Mouse (Mus musculus): ENCODE results near the gene Olfr868. TPM values are rescaled to one million over a fixed set of nuclear protein-coding genes. Genes with fewer than 3 reads are reported as not detected.

The Olfr868 gene
- total RNA-seq (2017) = not detected in 2 replicates

DNA sequence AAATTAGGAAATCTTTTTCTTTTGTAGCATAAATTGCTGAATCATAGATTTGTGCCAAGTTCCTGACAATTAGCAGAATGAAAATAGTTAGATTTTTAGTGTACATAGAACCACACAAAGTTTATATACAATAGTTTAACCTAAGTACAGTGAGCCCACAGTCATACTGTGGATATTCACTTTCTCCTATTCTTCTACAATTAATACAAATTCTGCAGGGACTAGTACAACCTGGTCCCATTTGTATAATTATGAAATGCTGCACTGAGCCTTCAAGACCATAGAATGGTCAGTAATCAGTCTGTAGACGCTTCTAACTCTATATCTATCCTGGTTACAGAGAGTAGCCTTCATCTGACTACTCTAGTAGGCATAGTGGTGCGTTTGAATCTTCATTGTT, at the start of gene Olfr868:
TSS of gene Olfr868 (plus strand) at position 301 of the 400 bp plus-strand sequence.
- no peak for ATAC-seq (replicated peaks; ENCODE audit: low read depth, poor library complexity, severe bottlenecking)

DNA sequence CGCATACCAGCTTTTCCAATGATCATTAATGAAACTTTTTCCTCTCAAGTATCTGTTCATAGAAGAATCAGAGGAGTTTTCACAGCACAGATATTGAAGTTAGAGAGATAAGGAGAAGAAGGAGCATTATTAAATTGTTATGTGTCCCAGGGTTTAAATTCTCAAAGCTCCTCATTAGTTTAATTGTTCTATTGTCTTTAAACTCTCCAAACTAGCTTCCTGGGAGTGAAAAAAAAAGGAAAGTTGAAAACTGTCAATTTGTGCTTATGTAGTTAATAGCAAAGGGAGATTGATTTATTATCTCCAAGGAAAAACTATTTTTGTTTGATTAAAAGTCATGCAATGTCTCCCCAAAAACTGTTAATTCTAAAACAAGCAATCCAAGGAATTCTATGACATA, 41.0 kb upstream of the Olfr868 start, which contains the start of gene Olfr867:
TSS of gene Olfr867 (minus strand) at position 101 of the 400 bp plus-strand sequence.
- no peak for ATAC-seq (replicated peaks; ENCODE audit: low read depth, poor library complexity, severe bottlenecking)

DNA sequence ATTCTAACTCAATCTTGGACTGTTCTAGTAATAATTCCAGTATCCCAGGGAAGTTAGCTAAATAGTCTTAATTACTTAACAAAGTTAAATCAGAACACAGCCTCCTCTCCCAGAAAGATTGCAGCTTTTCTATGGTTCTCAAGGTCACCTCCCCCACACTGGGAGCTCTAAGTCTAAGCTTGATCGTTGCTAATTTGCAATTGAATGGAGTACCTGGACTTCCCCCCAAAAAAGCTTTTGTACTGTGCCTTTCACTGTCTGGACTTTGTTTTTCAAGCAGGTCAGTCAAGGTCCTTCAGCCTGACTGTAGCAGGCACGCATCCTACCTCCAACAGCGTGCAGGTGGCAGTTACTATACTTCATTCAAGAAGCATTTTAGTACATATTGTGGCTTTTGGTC, 28.2 kb upstream of the Olfr868 start:
- ATAC-seq (replicated peaks; ENCODE audit: low read depth, poor library complexity, severe bottlenecking) = no peak

DNA sequence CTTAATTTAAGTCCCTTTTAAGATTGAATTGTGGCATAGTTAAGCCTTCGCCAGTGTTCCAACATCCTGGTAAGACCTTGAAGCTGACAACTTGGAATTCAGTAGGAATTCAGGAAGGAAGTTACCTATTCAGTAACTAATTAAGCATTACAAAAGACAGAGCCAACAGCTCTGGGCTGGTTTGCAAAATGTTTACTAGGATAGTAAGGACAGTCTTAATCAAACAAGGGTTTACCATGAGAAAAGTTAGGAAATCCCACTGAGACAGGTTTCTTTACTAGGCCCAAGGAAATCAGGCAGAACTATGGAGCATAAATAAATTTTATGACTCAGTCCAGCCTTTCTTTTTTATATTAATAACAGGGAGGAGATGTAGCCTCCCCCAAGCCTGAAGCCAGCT, 27.1 kb upstream of the Olfr868 start:
- ATAC-seq (replicated peaks; ENCODE audit: low read depth, poor library complexity, severe bottlenecking) = no peak

- no peak for ATAC-seq (replicated peaks; ENCODE audit: low read depth, poor library complexity, severe bottlenecking)
These were observed 24.8 kb upstream of the Olfr868 start for GRCm38 (mm10) chr9:20073523-20074177.

DNA sequence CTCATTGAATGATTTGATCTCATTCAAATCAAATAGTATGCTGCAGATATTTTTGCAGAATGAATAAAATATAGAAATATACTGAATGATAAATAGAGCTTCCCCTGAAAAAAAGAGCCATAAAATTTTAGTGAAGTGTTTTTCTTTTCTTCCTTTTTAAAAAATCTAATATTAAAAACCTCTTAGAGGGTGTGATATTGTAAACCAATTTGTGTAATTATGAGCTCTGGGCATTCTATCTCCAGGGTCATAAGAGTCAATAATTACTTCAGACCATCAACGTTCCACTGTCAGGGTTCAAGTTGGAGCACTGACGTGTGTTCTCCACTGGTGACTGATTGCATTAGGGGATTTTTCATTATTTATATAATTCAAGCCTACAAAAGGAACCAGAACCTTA, 30.3 kb downstream of the Olfr868 start, which contains the start of gene Olfr869:
TSS of gene Olfr869 (plus strand) at position 301 of the 400 bp plus-strand sequence.
- ATAC-seq (replicated peaks; ENCODE audit: low read depth, poor library complexity, severe bottlenecking) = no peak

GRCm38 (mm10) chr9:20149706-20150105, 51.3 kb downstream of the Olfr868 start:
- no peak for ATAC-seq (replicated peaks; ENCODE audit: low read depth, poor library complexity, severe bottlenecking)

Other genes with a start within 250 kb of the Olfr868 start
- gene Olfr860, start 248.9 kb upstream of the Olfr868 start, total RNA-seq (2017) = not detected in 2 replicates
- not detected in 2 replicates for gene Olfr862, start 210.6 kb upstream of the Olfr868 start, total RNA-seq (2017)
- 0.82 and 1.0 TPM in 2 replicates for gene Olfr77, start 181.8 kb upstream of the Olfr868 start, total RNA-seq (2017)
- not detected in 2 replicates for gene Olfr866, start 70.6 kb upstream of the Olfr868 start, total RNA-seq (2017)
- gene Olfr867, start 41.1 kb upstream of the Olfr868 start, total RNA-seq (2017) = not detected in 2 replicates
- not detected in 2 replicates for gene Olfr869, start 30.4 kb downstream of the Olfr868 start, total RNA-seq (2017)
- gene Olfr870, start 75.4 kb downstream of the Olfr868 start, total RNA-seq (2017) = not detected in 2 replicates
- not detected in 2 replicates for gene Olfr871, start 113.6 kb downstream of the Olfr868 start, total RNA-seq (2017)
- not detected in 2 replicates for gene Olfr872, start 138.5 kb downstream of the Olfr868 start, total RNA-seq (2017)
- gene Olfr39, start 183.7 kb downstream of the Olfr868 start, total RNA-seq (2017) = not detected in 2 replicates
- gene Olfr873, start 199.9 kb downstream of the Olfr868 start, total RNA-seq (2017) = not detected in 2 replicates
- gene Olfr18, start 237.5 kb downstream of the Olfr868 start, total RNA-seq (2017) = not detected in 2 replicates